Mouse (Mus musculus) ES-E14 (cell line): Measurements from ENCODE around the gene Eno2.

Experiments used
- CHD2 ChIP-seq: IDR thresholded peaks from 2 replicates; pipeline ENCODE4 v1.6.1; 2014; ENCODE audit warnings: mild to moderate bottlenecking, low read depth, low read length, inconsistent platforms
- HCFC1 ChIP-seq: IDR thresholded peaks from 2 replicates; pipeline ENCODE4 v1.6.1; 2012; ENCODE audit warnings: low read length, inconsistent platforms, borderline replicate concordance; ENCODE audit not compliant: insufficient read depth
- MAFK ChIP-seq: IDR thresholded peaks from 2 replicates; pipeline ENCODE4 v1.6.1; 2014; ENCODE audit warnings: mild to moderate bottlenecking, low read depth, low read length, inconsistent platforms; ENCODE audit not compliant: insufficient read depth
- ZC3H11A ChIP-seq: IDR thresholded peaks from 2 replicates; pipeline ENCODE4 v1.6.1; 2012; ENCODE audit warnings: low read depth, mild to moderate bottlenecking, inconsistent platforms, low read length, borderline replicate concordance
- ZNF384 ChIP-seq: IDR thresholded peaks from 2 replicates; pipeline ENCODE4 v1.6.1; 2012; ENCODE audit warnings: low read depth, low read length, inconsistent platforms

- TF ChIP-seq HCFC1 (no peak), MAFK (no peak), ZC3H11A (no peak), ZNF384 (no peak), CHD2 (no peak)
These were observed 35.1 kb downstream of the Eno2 start for GRCm38 (mm10) chr6:124734417-124734816.
